Comparison of ENCODE assay signal across 8 mouse cellular contexts in the genomic region with DNA sequence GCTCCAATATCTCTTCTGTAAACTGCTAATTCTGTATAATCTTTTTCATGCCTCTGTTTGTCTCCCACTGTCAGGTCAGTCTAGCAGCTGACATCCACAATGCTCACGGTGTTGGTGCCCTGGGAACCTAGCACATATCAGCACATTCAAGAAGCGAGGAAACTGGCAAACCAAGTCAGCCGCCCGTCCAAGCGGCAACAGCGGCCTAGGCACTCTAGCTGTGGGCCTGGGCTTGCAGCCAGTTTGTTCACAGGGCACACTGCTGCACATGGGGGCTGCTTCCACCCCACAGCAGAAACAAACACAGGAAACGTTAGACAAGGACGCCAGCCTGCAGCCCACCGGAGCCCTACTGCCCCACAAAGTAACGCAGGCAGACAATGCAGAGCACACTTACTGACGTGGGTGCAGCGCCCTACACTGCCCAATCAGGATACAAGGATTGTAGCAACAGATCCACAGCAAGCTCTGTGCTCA. TPM values are rescaled to one million over a fixed set of nuclear protein-coding genes. Genes with fewer than 3 reads are reported as not detected.
DNase-seq lines count a peak whose midpoint lies in the region; ATAC-seq and TF ChIP-seq lines count a peak whose summit lies in the region.

No protein-coding gene starts in this region.

- no peak overlapping the region for H3K4me3 ChIP-seq in hindbrain, postnatal 0 days (ENCODE audit: low read length)
- no peak overlapping the region for H3K4me3 ChIP-seq in hindbrain, embryonic 11.5 days (ENCODE audit: low read depth, low read length)
- no peak overlapping the region for H3K4me3 ChIP-seq in heart, embryonic 16.5 days (ENCODE audit: low read length)
- H3K4me3 ChIP-seq in lung, embryonic 16.5 days (ENCODE audit: low read length): no peak overlapping the region

- H3K4me1 ChIP-seq in hindbrain, postnatal 0 days (ENCODE audit: insufficient read depth, low read length): peaks cover 5% of the 10 kb centered on the region; the same call in 1 of the 2 replicates
- no peaks in the 10 kb centered on the region for H3K4me1 ChIP-seq in hindbrain, embryonic 11.5 days (replicated peaks; ENCODE audit: control insufficient read depth, insufficient read depth, low read length)
- peaks cover 10% of the 10 kb centered on the region for H3K4me1 ChIP-seq in heart, embryonic 16.5 days (ENCODE audit: control insufficient read depth, insufficient read depth, low read length)
- no peaks in the 10 kb centered on the region for H3K4me1 ChIP-seq in lung, embryonic 16.5 days (replicated peaks; ENCODE audit: control insufficient read depth, insufficient read depth, low read length)

- peak; percentile 45 for DNase-seq in hindbrain, postnatal 0 days (ENCODE audit: low spot score)
- DNase-seq in hindbrain, embryonic 11.5 days (ENCODE audit: low spot score): no peak
- peak; percentile 16 for DNase-seq in Muller cell, postnatal 12 days (ENCODE audit: inconsistent ontology term)
- no peak for DNase-seq in left cerebral cortex, adult 11 months (ENCODE audit: low spot score)
- DNase-seq in urinary bladder, postnatal 36 days (ENCODE audit: low spot score in 2 of 2): no peak
- no peak for DNase-seq in adrenal gland, adult (ENCODE audit: inconsistent age in 2 of 2, low spot score in 1 of 2)

- H3K27me3 ChIP-seq in hindbrain, postnatal 0 days (ENCODE audit: insufficient read depth, low read length): no peaks in the 10 kb centered on the region
- H3K27me3 ChIP-seq in hindbrain, embryonic 11.5 days (ENCODE audit: control insufficient read depth, insufficient read depth, low read length): no peaks in the 10 kb centered on the region
- H3K27me3 ChIP-seq in heart, embryonic 16.5 days (ENCODE audit: control insufficient read depth, insufficient read depth, low read length): no peaks in the 10 kb centered on the region
- no peaks in the 10 kb centered on the region for H3K27me3 ChIP-seq in lung, embryonic 16.5 days (ENCODE audit: control insufficient read depth, insufficient read depth, low read depth, low read length)

- 0 out of 2 replicates have a peak, but pooled peaks have one; percentile 44 for ATAC-seq in hindbrain, postnatal 0 days
- no peak for ATAC-seq in hindbrain, embryonic 11.5 days (ENCODE audit: low FRiP score)
- ATAC-seq in heart, embryonic 16.5 days (replicated peaks; ENCODE audit: extremely low read depth, insufficient read depth, low FRiP score): peak; percentile 35
- peak; percentile 83 for ATAC-seq in lung, embryonic 16.5 days (ENCODE audit: low read depth)

- peaks cover 12% of the 10 kb centered on the region for H3K36me3 ChIP-seq in hindbrain, postnatal 0 days (ENCODE audit: insufficient read depth, low read length)
- H3K36me3 ChIP-seq in hindbrain, embryonic 11.5 days (ENCODE audit: control insufficient read depth, insufficient read depth, low read length): 0 out of 2 replicates have a peak, but pooled peaks cover under 1% of the 10 kb centered on the region
- H3K36me3 ChIP-seq in heart, embryonic 16.5 days (ENCODE audit: control insufficient read depth, insufficient read depth): peaks cover 12% of the 10 kb centered on the region
- H3K36me3 ChIP-seq in lung, embryonic 16.5 days (ENCODE audit: control insufficient read depth, insufficient read depth, low read length): peaks cover 10% of the 10 kb centered on the region

- WGBS in hindbrain, postnatal 0 days: 36% methylated on average over 12 of the region's 12 CpGs
- 85% methylated on average over 12 of the region's 12 CpGs for WGBS in hindbrain, embryonic 11.5 days
- whole genome bisulfite sequencing in heart, embryonic 16.5 days: 47% methylated on average over 12 of the region's 12 CpGs
- WGBS in lung, embryonic 16.5 days: 48% methylated on average over 12 of the region's 12 CpGs

- no peak overlapping the region for H3K9ac ChIP-seq in hindbrain, postnatal 0 days (replicated peaks; ENCODE audit: low read length)
- H3K9ac ChIP-seq in hindbrain, embryonic 11.5 days (ENCODE audit: low read depth, low read length): no peak overlapping the region
- H3K9ac ChIP-seq in heart, embryonic 16.5 days (ENCODE audit: low read length): no peak overlapping the region
- H3K9ac ChIP-seq in lung, embryonic 16.5 days (ENCODE audit: low read length): no peak overlapping the region

- H3K9me3 ChIP-seq in hindbrain, postnatal 0 days (ENCODE audit: low read length): no peaks in the 10 kb centered on the region
- H3K9me3 ChIP-seq in hindbrain, embryonic 11.5 days (ENCODE audit: control insufficient read depth, low read length): no peaks in the 10 kb centered on the region
- H3K9me3 ChIP-seq in heart, embryonic 16.5 days (replicated peaks; ENCODE audit: control insufficient read depth, low read length): no peaks in the 10 kb centered on the region
- H3K9me3 ChIP-seq in lung, embryonic 16.5 days (ENCODE audit: control insufficient read depth, low read length): no peaks in the 10 kb centered on the region

- no peak for TF ChIP-seq CTCF in hindbrain, postnatal 0 days (IDR thresholded peaks at IDR 0.05; ENCODE audit: low read depth)

- H3K4me2 ChIP-seq in hindbrain, postnatal 0 days (ENCODE audit: low read depth, low read length): no peak overlapping the region
- no peak overlapping the region for H3K4me2 ChIP-seq in hindbrain, embryonic 11.5 days (replicated peaks; ENCODE audit: low read depth, low read length)
- no peak overlapping the region for H3K4me2 ChIP-seq in heart, embryonic 16.5 days (ENCODE audit: low read depth, low read length)
- no peak overlapping the region for H3K4me2 ChIP-seq in lung, embryonic 16.5 days (ENCODE audit: low read depth, low read length)

- 0 out of 2 replicates have a peak overlapping the region, but pooled peaks have one; percentile 20 for H3K27ac ChIP-seq in hindbrain, postnatal 0 days
- no peak overlapping the region for H3K27ac ChIP-seq in hindbrain, embryonic 11.5 days (ENCODE audit: low read depth, low read length)
- peak overlapping the region; percentile 36 for H3K27ac ChIP-seq in heart, embryonic 16.5 days (ENCODE audit: low read length)
- 0 out of 2 replicates have a peak overlapping the region, but pooled peaks have one; percentile 18 for H3K27ac ChIP-seq in lung, embryonic 16.5 days (ENCODE audit: low read length)

RNA-seq across cellular contexts. Expression of a gene that starts 31.1 kb away (rescaled TPM):
- 33.7 and 34.3 TPM in 2 replicates for total RNA-seq in hindbrain, postnatal 0 days (2014; rRNA removed)
- 23.8 and 28.1 TPM in 2 replicates for polyA plus RNA-seq in hindbrain, postnatal 0 days (2015; fragmentation: Nextera tagmentation; extraction: Ambion mirVana)
- polyA plus RNA-seq in hindbrain, embryonic 11.5 days (2014; fragmentation: Nextera tagmentation; extraction: Ambion mirVana): 32.1 and 37.0 TPM in 2 replicates
- 12.4 and 12.7 TPM in 2 replicates for polyA plus RNA-seq in heart, embryonic 16.5 days (2015; fragmentation: Nextera tagmentation; extraction: Ambion mirVana)
- 11.0 and 11.7 TPM in 2 replicates for polyA plus RNA-seq in lung, embryonic 16.5 days (2015; fragmentation: Nextera tagmentation; extraction: Ambion mirVana)

Comparison
In these comparisons a context has a peak if more than half of its experiments do, and no peak if none do; other contexts are left out.
1. DNase-seq: peak in hindbrain, postnatal 0 days (single experiment) and Muller cell, postnatal 12 days (single experiment); none in hindbrain, embryonic 11.5 days (single experiment), left cerebral cortex, adult 11 months (single experiment), urinary bladder, postnatal 36 days (0 of 2) and adrenal gland, adult (0 of 2).